34 mouse cellular contexts compared by ENCODE assay signal in genomic region chr16:27878950-27879349, GRCm38 (mm10).
DNase-seq lines count a peak whose midpoint lies in the region; ATAC-seq and TF ChIP-seq lines count a peak whose summit lies in the region.
"Had no signal": no experiment of that assay in that cellular context is flagged by ENCODE, and none has a peak within 500 bp of the region (broad histone marks: within the 10 kb centered on the region; RNA-seq: fewer than 3 reads in every experiment).

No protein-coding gene starts in this region.

- H3K4me1 ChIP-seq in forebrain, postnatal 0 days (ENCODE audit: insufficient read depth): no peaks in the 10 kb centered on the region
- H3K4me1 ChIP-seq in forebrain, embryonic 10.5 days: peaks cover 30% of the 10 kb centered on the region
- no peaks in the 10 kb centered on the region for H3K4me1 ChIP-seq in neural tube, embryonic 13.5 days (replicated peaks)
- H3K4me1 ChIP-seq: embryonic facial prominence, embryonic 15.5 days; kidney, embryonic 15.5 days; liver, embryonic 12.5 days; stomach, embryonic 15.5 days had no signal

- H3K4me2 ChIP-seq in forebrain, postnatal 0 days (ENCODE audit: low read depth): no peak overlapping the region
- no peak overlapping the region for H3K4me2 ChIP-seq in neural tube, embryonic 13.5 days
- H3K4me2 ChIP-seq: embryonic facial prominence, embryonic 15.5 days; heart, embryonic 11.5 days; kidney, embryonic 15.5 days; liver, embryonic 12.5 days; stomach, embryonic 15.5 days had no signal

- WGBS in forebrain, postnatal 0 days: 33% methylated on average over 3 of the region's 3 CpGs
- 69% methylated on average over 3 of the region's 3 CpGs for WGBS in forebrain, embryonic 10.5 days
- 65% methylated on average over 3 of the region's 3 CpGs for WGBS in neural tube, embryonic 13.5 days

- ATAC-seq in forebrain, postnatal 0 days: peak; percentile 10; the same call in 1 of the 2 replicates
- ATAC-seq in neural tube, embryonic 13.5 days (ENCODE audit: low read depth): no peak
- ATAC-seq: hindbrain, embryonic 16.5 days; liver, embryonic 12.5 days; liver, postnatal 0 days; Patski had no signal

- no peak for TF ChIP-seq CTCF in forebrain, postnatal 0 days (IDR thresholded peaks at IDR 0.05; ENCODE audit: low read depth)

- no peak overlapping the region for H3K9ac ChIP-seq in forebrain, postnatal 0 days
- no peak overlapping the region for H3K9ac ChIP-seq in neural tube, embryonic 13.5 days
- H3K9ac ChIP-seq: embryonic facial prominence, embryonic 15.5 days; kidney, embryonic 15.5 days; liver, embryonic 12.5 days; liver, postnatal 0 days; stomach, embryonic 15.5 days had no signal

- H3K4me3 ChIP-seq in forebrain, postnatal 0 days (ENCODE audit: low read depth, low read length): no peak overlapping the region
- H3K4me3 ChIP-seq in forebrain, embryonic 10.5 days: no peak overlapping the region
- H3K4me3 ChIP-seq in neural tube, embryonic 13.5 days: no peak overlapping the region
- H3K4me3 ChIP-seq: embryonic facial prominence, embryonic 10.5 days; embryonic facial prominence, embryonic 15.5 days; kidney, embryonic 15.5 days; layer of hippocampus, adult 2 months; left cerebral cortex, adult 2 months; liver, embryonic 12.5 days; midbrain, embryonic 10.5 days; myocyte; stomach, embryonic 15.5 days had no signal

- peak; percentile 5 for DNase-seq in embryo, embryonic 10 days (ENCODE audit: low spot score)
- DNase-seq in embryo, embryonic 11 days: no peak
- no peak for DNase-seq in forebrain, postnatal 0 days
- DNase-seq in forebrain, embryonic 10.5 days (ENCODE audit: extremely low spot score, low spot score): no peak
- no peak for DNase-seq in neural tube, embryonic 10.5 days (ENCODE audit: extremely low spot score, low spot score)
- DNase-seq in ovary, postnatal 14 days (ENCODE audit: low spot score): no peak
- DNase-seq in spleen, adult 18-20 months: no peak
- DNase-seq: adrenal gland, postnatal 10 days; cerebellum, adult 11 months; cerebellum, adult 9-10 months; cerebellum, postnatal 36 days; gastrocnemius, postnatal 25 days; heart, adult 11 months; heart, postnatal 36 days; kidney, adult 18-20 months; kidney, postnatal 25 days; liver, postnatal 0 days; lung, postnatal 10 days; right cerebral cortex, postnatal 14 days had no signal

- no peak overlapping the region for H3K27ac ChIP-seq in forebrain, postnatal 0 days (ENCODE audit: low read depth, low read length)
- no peak overlapping the region for H3K27ac ChIP-seq in forebrain, embryonic 10.5 days
- peak overlapping the region; percentile 46; the same call in 1 of the 2 replicates for H3K27ac ChIP-seq in neural tube, embryonic 13.5 days (replicated peaks)
- H3K27ac ChIP-seq: embryonic facial prominence, embryonic 10.5 days; embryonic facial prominence, embryonic 15.5 days; kidney, embryonic 15.5 days; layer of hippocampus, adult 2 months; left cerebral cortex, adult 2 months; liver, embryonic 12.5 days; macrophage; stomach, embryonic 15.5 days had no signal

- no peaks in the 10 kb centered on the region for H3K27me3 ChIP-seq in forebrain, postnatal 0 days (ENCODE audit: insufficient read depth, low read length)
- peaks cover 11% of the 10 kb centered on the region for H3K27me3 ChIP-seq in forebrain, embryonic 10.5 days (ENCODE audit: poor library complexity, severe bottlenecking)
- no peaks in the 10 kb centered on the region for H3K27me3 ChIP-seq in neural tube, embryonic 13.5 days
- H3K27me3 ChIP-seq: CH12.LX; embryonic facial prominence, embryonic 15.5 days; kidney, embryonic 15.5 days; liver, embryonic 12.5 days; stomach, embryonic 15.5 days had no signal

- no peaks in the 10 kb centered on the region for H3K9me3 ChIP-seq in forebrain, postnatal 0 days (ENCODE audit: low read length)
- no peaks in the 10 kb centered on the region for H3K9me3 ChIP-seq in forebrain, embryonic 10.5 days
- H3K9me3 ChIP-seq in neural tube, embryonic 13.5 days: no peaks in the 10 kb centered on the region
- H3K9me3 ChIP-seq: embryonic facial prominence, embryonic 10.5 days; embryonic facial prominence, embryonic 15.5 days; kidney, embryonic 15.5 days; liver, embryonic 12.5 days; midbrain, embryonic 10.5 days; stomach, embryonic 15.5 days had no signal

- no peaks in the 10 kb centered on the region for H3K36me3 ChIP-seq in forebrain, postnatal 0 days (ENCODE audit: insufficient read depth)
- H3K36me3 ChIP-seq in forebrain, embryonic 10.5 days (replicated peaks): no peaks in the 10 kb centered on the region
- no peaks in the 10 kb centered on the region for H3K36me3 ChIP-seq in neural tube, embryonic 13.5 days
- H3K36me3 ChIP-seq: embryonic facial prominence, embryonic 10.5 days; embryonic facial prominence, embryonic 15.5 days; kidney, embryonic 15.5 days; liver, embryonic 12.5 days; midbrain, embryonic 10.5 days; stomach, embryonic 15.5 days had no signal
